Mouse (Mus musculus): ENCODE measurements at regions not wholly inside any gene's neighbourhood (a gene's known extent, or its start where the extent isn't known, plus 50 kb on each side); places are given as distances from the start of the nearest gene placed in this dataset.

DNA sequence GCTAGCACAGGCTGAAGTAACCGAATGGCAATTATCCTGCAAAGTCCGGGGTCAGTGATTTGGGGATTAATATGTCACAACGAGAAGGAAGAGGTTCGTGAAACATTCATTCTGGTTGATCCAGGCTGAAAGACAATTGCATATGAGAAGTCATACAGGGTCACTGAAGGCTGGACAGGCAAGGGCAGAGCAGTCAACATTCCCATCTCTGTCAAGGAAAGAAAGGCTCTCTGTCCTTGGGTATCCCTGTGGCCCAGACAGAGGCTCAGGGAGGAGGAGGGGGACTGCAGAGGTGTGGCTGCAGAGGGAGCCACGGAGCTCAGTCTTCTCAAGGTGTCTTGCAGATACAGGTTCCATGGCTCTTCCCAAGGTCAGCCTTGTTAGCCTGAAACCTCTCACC lies 68.4 kb upstream of the Irf2bp2 start:
- TF ChIP-seq POLR2A (IDR thresholded peaks at IDR 0.05; ENCODE audit: low read depth, low read length) (no peak), CTCF (IDR thresholded peaks at IDR 0.05; ENCODE audit: borderline replicate concordance, insufficient read depth, low read length) (no peak)

Data from embryonic fibroblast, embryonic 13.5 days (primary cell).